Mouse (Mus musculus) embryonic facial prominence, embryonic 14.5 days (tissue): ENCODE measurements at regions not wholly inside any gene's neighbourhood (a gene's known extent, or its start where the extent isn't known, plus 50 kb on each side); places are given as distances from the start of the nearest gene placed in this dataset.

Experiments
- ATAC-seq: fragments of 200-750 bp; cut with Nextera tagmentation; 2 replicates; pipeline ENCODE4 v1.8.0; 2017; ENCODE audit warnings: low read depth, moderate number of reproducible peaks, moderate TSS enrichment
- DNase-seq: peaks from one replicate; pipeline ENCODE4 v3.0.0-alpha.2; 2015; ENCODE audit warnings: low spot score
- H3K27ac ChIP-seq: fragments of 300-500 bp; sonication (generic); replicated peaks from 2 replicates; pipeline ENCODE4 v1.5.1; 2014; ENCODE audit warnings: low read depth, mild to moderate bottlenecking, low read length, moderate library complexity
- H3K27me3 ChIP-seq: fragments of 300-500 bp; sonication (generic); replicated peaks from 2 replicates; pipeline ENCODE4 v1.6.1; 2014; ENCODE audit warnings: low read length; ENCODE audit not compliant: control insufficient read depth, insufficient read depth
- H3K36me3 ChIP-seq: fragments of 300-500 bp; sonication (generic); 2 replicates; pipeline ENCODE4 v1.6.1; 2014; ENCODE audit warnings: low read length, mixed read lengths; ENCODE audit not compliant: control insufficient read depth, insufficient read depth
- H3K4me1 ChIP-seq: fragments of 300-500 bp; sonication (generic); 2 replicates; pipeline ENCODE4 v1.6.1; 2014; ENCODE audit warnings: antibody characterized with exemption, low read length; ENCODE audit not compliant: control insufficient read depth, insufficient read depth
- H3K4me2 ChIP-seq: fragments of 300-500 bp; sonication (generic); 2 replicates; pipeline ENCODE4 v1.6.1; 2014; ENCODE audit warnings: low read depth, mild to moderate bottlenecking, low read length, moderate library complexity, mixed read lengths
- H3K4me3 ChIP-seq: fragments of 300-500 bp; sonication (generic); 2 replicates; pipeline ENCODE4 v1.5.1; 2014; ENCODE audit warnings: low read depth, mild to moderate bottlenecking, low read length
- H3K9ac ChIP-seq: fragments of 300-500 bp; sonication (generic); 2 replicates; pipeline ENCODE4 v1.6.1; 2014; ENCODE audit warnings: low read depth, mild to moderate bottlenecking, low read length, moderate library complexity, mixed read lengths
- H3K9me3 ChIP-seq: fragments of 300-500 bp; sonication (generic); 2 replicates; pipeline ENCODE4 v1.6.1; 2016; ENCODE audit warnings: low read length; ENCODE audit not compliant: control insufficient read depth
- WGBS: fragments of 180-500 bp; shearing (Covaris S2); extraction: QIAGEN DNeasy Blood & Tissue Kit; methylation state at CpG from one replicate; pipeline ENCODE4 v1.1.7; 2014; 5-methylcytosine and 5-hydroxymethylcytosine counted together

DNA sequence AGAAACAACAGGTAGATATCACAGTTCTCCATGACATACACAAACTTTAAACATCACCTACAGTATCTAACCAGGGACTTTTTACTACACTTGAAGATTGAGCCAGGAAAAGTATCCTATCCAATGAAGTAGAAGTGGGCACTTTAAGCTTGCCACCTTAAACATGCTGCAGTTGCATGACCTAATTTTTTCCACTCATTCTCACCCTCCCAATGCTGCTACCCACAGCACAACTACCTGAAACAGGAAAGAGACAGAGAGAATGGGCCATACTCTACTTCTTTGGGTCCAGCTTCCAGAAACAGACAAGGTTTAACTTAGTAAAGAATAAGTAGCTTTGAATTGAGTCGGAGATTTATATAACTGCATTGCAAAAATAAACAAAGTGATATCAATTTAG is 594.9 kb upstream of the Mpdz start:
- no peak overlapping the region for H3K4me3 ChIP-seq
- peaks cover 11% of the 10 kb centered on the region; the same call in 1 of the 2 replicates for H3K4me1 ChIP-seq
- no peak for ATAC-seq
- H3K9ac ChIP-seq = no peak overlapping the region
- 80% methylated on average over 1 of the region's 1 CpGs for WGBS
- H3K4me2 ChIP-seq = no peak overlapping the region
- DNase-seq = no peak
- no peaks in the 10 kb centered on the region for H3K36me3 ChIP-seq
- H3K27ac ChIP-seq = no peak overlapping the region
- H3K27me3 ChIP-seq = no peaks in the 10 kb centered on the region
- H3K9me3 ChIP-seq = no peaks in the 10 kb centered on the region

DNA sequence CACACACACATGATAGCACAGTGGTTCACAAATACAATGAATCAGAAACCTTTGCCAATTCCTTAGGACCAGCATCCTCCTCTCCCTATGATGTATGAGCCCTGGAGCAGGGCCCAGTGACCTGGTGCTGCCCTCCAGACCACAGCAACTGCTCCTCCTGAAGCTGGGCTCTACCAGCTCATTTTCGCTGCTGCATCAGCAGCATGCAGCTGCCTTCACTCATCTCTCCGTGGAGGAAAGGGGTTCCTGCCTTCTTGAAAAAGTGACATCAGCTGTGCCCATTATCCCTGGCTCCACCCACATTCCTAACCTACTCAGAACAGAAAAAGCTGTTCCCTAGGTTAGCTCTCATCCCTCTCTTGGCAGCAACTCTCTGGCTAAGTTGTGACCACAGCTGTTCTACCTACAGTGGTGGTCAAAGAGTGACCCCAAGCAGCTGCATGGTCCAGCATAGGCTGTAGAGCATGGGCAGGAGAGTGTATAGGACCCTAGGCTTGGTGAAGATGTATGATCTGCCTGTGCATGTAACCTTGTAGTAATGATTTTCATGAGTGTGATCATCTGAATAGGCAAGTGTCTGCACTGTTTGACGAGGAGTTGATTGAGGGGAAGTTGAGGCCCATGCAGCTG is 592.6 kb upstream of the Mpdz start:
- ATAC-seq (peak; percentile 83), DNase-seq (peak; percentile 79)
- H3K4me3 ChIP-seq = no peak overlapping the region
- H3K9ac ChIP-seq = no peak overlapping the region
- H3K27ac ChIP-seq = 0 out of 2 replicates have a peak overlapping the region, but pooled peaks have one; percentile 6
- no peaks in the 10 kb centered on the region for H3K36me3 ChIP-seq
- 41% methylated on average over 3 of the region's 3 CpGs for WGBS
- H3K4me1 ChIP-seq = peaks cover 11% of the 10 kb centered on the region; the same call in 1 of the 2 replicates
- no peaks in the 10 kb centered on the region for H3K9me3 ChIP-seq
- H3K27me3 ChIP-seq = no peaks in the 10 kb centered on the region
- H3K4me2 ChIP-seq = no peak overlapping the region

DNA sequence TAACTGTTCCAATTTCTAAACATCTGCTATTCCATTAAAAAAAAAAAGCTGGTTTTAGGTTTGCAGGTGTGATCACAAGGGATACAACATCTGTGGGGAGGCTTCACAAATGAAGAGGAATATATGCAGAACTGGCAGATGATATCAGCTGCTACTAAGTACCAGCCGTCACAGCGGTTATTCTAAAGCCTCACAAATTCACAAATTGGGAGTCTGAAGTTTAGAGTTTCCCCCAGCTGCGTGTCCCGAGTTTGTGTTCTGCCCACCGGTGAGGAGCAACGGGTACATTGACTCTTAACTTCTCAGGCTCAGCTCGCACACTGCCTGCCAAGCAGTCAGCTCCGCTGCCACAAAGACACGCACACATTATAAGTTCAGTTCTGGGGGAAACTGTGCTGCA is 586.6 kb upstream of the Mpdz start:
- WGBS = 62% methylated on average over 9 of the region's 9 CpGs
- Histone ChIP-seq H3K9ac (no peak overlapping the region), H3K27ac (no peak overlapping the region), H3K4me2 (no peak overlapping the region), H3K4me1 (peaks cover 7% of the 10 kb centered on the region; the same call in 1 of the 2 replicates), H3K4me3 (no peak overlapping the region), H3K27me3 (no peaks in the 10 kb centered on the region), H3K9me3 (no peaks in the 10 kb centered on the region), H3K36me3 (no peaks in the 10 kb centered on the region)
- peak; percentile 17; the same call in 1 of the 2 replicates for ATAC-seq
- peak; percentile 82 for DNase-seq

DNA sequence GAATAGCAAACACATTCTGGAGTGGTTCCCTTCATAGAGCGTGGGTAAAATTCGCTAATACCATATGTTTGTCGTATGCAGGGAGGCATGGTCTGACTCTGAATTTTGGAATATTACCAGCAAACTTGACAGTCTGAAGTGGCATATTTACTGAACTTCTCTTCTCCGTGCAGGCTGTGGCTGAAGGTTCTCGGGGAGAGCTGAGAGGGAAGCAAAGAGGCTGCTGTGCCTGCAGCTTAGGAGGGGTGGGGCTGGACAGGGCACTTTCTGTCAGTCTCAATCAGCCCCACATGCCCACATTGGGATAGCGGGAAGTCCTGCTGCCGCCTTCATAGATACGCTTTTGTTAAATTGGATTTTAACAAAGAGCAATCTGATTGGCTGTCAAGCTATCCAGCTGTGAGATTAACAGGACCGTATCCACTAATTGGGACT is 584.8 kb upstream of the Mpdz start:
- 36% methylated on average over 9 of the region's 9 CpGs for WGBS
- H3K4me2 ChIP-seq = no peak overlapping the region
- no peaks in the 10 kb centered on the region for H3K27me3 ChIP-seq
- no peak overlapping the region for H3K9ac ChIP-seq
- H3K4me3 ChIP-seq = no peak overlapping the region
- H3K9me3 ChIP-seq = no peaks in the 10 kb centered on the region
- peak overlapping the region; percentile 28; the same call in 1 of the 2 replicates for H3K27ac ChIP-seq
- H3K4me1 ChIP-seq = peaks cover 7% of the 10 kb centered on the region; the same call in 1 of the 2 replicates
- peak; percentile 89 for ATAC-seq
- H3K36me3 ChIP-seq = no peaks in the 10 kb centered on the region
- DNase-seq = peak; percentile 75

DNA sequence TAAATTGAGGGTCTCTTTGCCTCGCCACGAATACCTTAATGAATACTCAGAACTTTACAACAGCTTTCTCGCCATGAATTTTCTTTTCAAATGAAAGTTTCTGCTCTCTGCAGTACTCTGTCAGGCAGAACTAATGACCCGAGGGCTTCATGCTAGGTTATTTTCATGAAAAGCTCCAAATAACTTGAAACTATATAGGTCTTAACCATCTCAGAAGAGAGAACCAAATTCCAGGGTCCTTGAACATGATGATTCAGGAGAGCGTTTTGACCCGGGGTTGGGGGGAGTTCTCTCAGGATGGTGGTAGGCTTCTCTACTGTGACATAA is 558.8 kb upstream of the Mpdz start:
- peak overlapping the region; percentile 11; the same call in 1 of the 2 replicates for H3K4me2 ChIP-seq

DNA sequence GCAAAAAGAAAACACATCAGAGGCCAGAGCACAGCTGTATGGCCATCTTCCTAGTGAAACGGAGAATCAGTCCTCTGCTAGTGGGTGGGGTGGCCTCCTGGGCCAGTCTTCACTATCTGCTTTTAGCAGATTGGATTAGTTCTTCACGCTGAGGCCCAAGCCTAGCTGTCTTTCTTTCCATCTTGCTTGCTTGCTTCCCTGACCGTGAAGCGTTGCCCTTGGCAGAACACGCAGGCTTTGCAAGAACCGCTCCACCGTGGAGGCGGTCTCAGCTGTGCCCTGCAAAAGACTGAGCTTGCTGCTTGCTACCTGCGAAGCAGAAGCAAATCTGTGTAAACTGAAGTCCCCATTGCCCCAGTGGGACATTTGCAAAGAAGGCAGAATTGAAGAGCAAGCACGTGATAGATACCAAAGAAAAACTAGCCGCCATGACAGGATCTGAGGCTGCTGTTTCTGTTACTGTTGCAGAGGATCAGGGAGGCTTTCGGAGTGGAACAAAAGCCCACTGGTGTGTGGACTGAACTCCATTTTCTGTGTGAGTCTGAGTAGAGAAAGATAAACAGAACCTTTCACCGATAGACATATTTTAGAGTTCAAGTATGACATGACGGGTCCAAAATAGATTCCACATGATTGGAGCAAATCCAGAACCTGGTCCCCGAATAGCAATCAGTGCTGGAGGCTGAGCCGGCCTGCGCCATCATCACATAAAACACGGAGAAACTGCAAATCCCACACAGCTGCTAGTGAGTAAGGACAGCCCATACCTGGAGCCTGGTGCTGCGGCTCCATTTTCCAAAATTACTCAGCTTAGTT is 558.2 kb upstream of the Mpdz start:
- H3K4me1 ChIP-seq = peaks cover 26% of the 10 kb centered on the region
- 38% methylated on average over 19 of the region's 19 CpGs for WGBS
- H3K4me2 ChIP-seq = peak overlapping the region; percentile 11; the same call in 1 of the 2 replicates
- H3K27ac ChIP-seq = peak overlapping the region; percentile 91
- H3K4me3 ChIP-seq = no peak overlapping the region
- no peak overlapping the region for H3K9ac ChIP-seq
- H3K9me3 ChIP-seq = no peaks in the 10 kb centered on the region
- H3K36me3 ChIP-seq = no peaks in the 10 kb centered on the region
- no peaks in the 10 kb centered on the region for H3K27me3 ChIP-seq
- DNase-seq = peak; percentile 94
- peak; percentile 93 for ATAC-seq

More for the DNA sequence above, 558.8 kb upstream of the Mpdz start:
- H3K27ac ChIP-seq = peak overlapping the region; percentile 91
- no peaks in the 10 kb centered on the region for H3K9me3 ChIP-seq
- no peaks in the 10 kb centered on the region for H3K27me3 ChIP-seq
- H3K4me1 ChIP-seq = peaks cover 26% of the 10 kb centered on the region
- no peak overlapping the region for H3K9ac ChIP-seq
- no peak overlapping the region for H3K4me3 ChIP-seq
- no peaks in the 10 kb centered on the region for H3K36me3 ChIP-seq
- WGBS = 41% methylated on average over 6 of the region's 6 CpGs
- no peak for DNase-seq
- peak; percentile 63 for ATAC-seq

DNA sequence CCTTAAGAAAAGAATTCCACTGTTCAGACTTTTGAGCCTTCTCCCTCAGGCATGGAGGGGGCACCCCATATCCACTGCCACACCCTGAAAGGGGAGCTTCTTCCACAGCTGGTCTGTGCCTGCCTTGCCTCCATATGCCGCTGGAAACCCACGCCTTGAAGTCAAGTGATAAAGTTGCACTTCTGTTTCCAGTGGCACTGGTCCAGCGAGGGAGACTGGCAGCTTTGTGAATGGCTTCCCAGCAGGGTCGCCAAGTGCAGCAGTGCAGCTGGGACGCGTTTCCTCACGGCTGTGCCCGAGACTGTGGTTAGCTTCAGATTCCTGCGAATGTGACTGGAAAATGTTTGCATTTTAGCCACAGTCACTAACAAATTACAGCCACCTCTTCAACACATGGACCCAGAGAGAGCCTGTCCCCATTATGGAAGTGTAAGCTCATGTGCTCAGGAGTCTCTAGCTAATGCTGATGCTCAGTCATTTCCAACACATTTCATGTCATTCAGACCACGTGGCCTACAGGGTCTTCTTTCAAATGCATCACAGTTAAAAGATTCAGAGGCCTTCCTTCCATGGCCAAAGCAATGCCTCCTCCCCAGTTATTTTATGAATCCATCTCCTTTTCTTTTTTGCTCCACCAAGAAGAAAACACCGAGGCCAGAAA is 557.2 kb upstream of the Mpdz start:
- H3K9ac ChIP-seq = no peak overlapping the region
- 17% methylated on average over 11 of the region's 11 CpGs for WGBS

DNA sequence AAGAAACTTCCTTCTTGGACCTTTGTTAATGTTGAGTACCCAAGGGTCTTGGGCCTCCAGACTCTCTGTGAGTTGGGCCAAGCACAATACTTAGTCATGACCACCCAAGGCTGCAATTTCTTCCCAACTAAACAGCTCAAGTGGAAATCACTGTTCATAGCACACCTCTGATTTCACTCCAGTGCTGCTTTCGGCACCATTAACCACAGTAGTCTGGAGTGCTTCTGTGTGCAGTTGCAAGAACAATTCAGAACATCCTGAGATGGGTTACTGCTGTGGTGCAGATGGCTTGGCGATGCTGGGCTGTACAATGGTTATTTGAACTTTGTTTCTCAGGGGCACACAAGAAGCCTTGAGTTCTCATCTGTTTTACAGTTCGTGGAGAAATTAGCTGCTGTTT is 556.5 kb upstream of the Mpdz start:
- ATAC-seq = no peak
- Histone ChIP-seq H3K9me3 (no peaks in the 10 kb centered on the region), H3K27ac (peak overlapping the region; percentile 91; the same call in 1 of the 2 replicates), H3K4me3 (no peak overlapping the region), H3K4me1 (peaks cover 26% of the 10 kb centered on the region), H3K9ac (no peak overlapping the region), H3K36me3 (no peaks in the 10 kb centered on the region), H3K4me2 (no peak overlapping the region), H3K27me3 (no peaks in the 10 kb centered on the region)
- no peak for DNase-seq
- WGBS = 84% methylated on average over 3 of the region's 3 CpGs

More for the DNA sequence above, 557.2 kb upstream of the Mpdz start:
- H3K4me1 ChIP-seq = peaks cover 26% of the 10 kb centered on the region
- H3K4me2 ChIP-seq = no peak overlapping the region
- peak overlapping the region; percentile 91 for H3K27ac ChIP-seq
- no peaks in the 10 kb centered on the region for H3K27me3 ChIP-seq
- no peak overlapping the region for H3K4me3 ChIP-seq
- no peaks in the 10 kb centered on the region for H3K36me3 ChIP-seq
- ATAC-seq (peak; percentile 69), DNase-seq (peak; percentile 92)
- no peaks in the 10 kb centered on the region for H3K9me3 ChIP-seq
